Mouse (Mus musculus): Measurements from ENCODE around the gene Krt80.

- TF ChIP-seq CTCF (IDR thresholded peaks at IDR 0.05; ENCODE audit: borderline replicate concordance, control insufficient read depth, extremely low read depth, insufficient read depth, low read length, poor library complexity) (no peak), POLR2A (IDR thresholded peaks at IDR 0.05; ENCODE audit: control insufficient read depth, extremely low read depth, insufficient read depth, low read length, poor library complexity) (no peak)
These were observed 69.8 kb downstream of the Krt80 start for GRCm38 (mm10) chr15:101300128-101300527.

Data from thymus, adult 2 months (tissue).